Mouse (Mus musculus) heart, postnatal 25 days (tissue): ENCODE measurements around the gene Fam187a. TPM values are rescaled to one million over a fixed set of nuclear protein-coding genes. Genes with fewer than 3 reads are reported as not detected.

Source experiments
- total RNA-seq, 2 experiments: library from RNA; stranded (reverse); gene quantifications; 2 replicates each; pipeline ENCODE4 v1.2.3; 2021

Gene Fam187a
- total RNA-seq, 2 experiments from 2014 or later: not detected

Other genes with a start within 250 kb of the Fam187a start
- gene Meioc, start 221.5 kb upstream of the Fam187a start, total RNA-seq: not detected
- 10 to 100 TPM; 21.2 to 22.8 TPM for gene Ccdc43, start 187.4 kb upstream of the Fam187a start, total RNA-seq
- 1 to 10 TPM; 3.8 to 4.1 TPM for gene Adam11, start 123.7 kb upstream of the Fam187a start, total RNA-seq
- gene Gjc1, start 65.5 kb upstream of the Fam187a start, total RNA-seq: 10 to 100 TPM; 27.4 to 29.2 TPM
- 10 to 100 TPM; 11.6 to 17.6 TPM for gene Higd1b, start 49.3 kb upstream of the Fam187a start, total RNA-seq
- gene Eftud2, start 4.2 kb upstream of the Fam187a start, total RNA-seq: 10 to 100 TPM; 34.6 to 36.1 TPM
- not detected for gene Ccdc103, start 4.0 kb upstream of the Fam187a start, total RNA-seq
- under 1 TPM; 0.13 to 0.31 TPM for gene Gfap, start 15.7 kb downstream of the Fam187a start, total RNA-seq
- gene Kif18b, start 40.0 kb downstream of the Fam187a start, total RNA-seq: under 1 TPM; 0.44 to 0.50 TPM
- gene C1ql1, start 61.5 kb downstream of the Fam187a start, total RNA-seq: not detected
- 10 to 100 TPM; 65.2 to 66.1 TPM for gene Nmt1, start 143.0 kb downstream of the Fam187a start, total RNA-seq
- 10 to 100 TPM; 83.5 to 84.3 TPM for gene Dcakd, start 143.2 kb downstream of the Fam187a start, total RNA-seq
- gene Plcd3, start 216.5 kb downstream of the Fam187a start, total RNA-seq: 10 to 100 TPM; 14.7 to 16.3 TPM
- gene Acbd4, start 216.5 kb downstream of the Fam187a start, total RNA-seq: 10 to 100 TPM; 36.7 to 39.0 TPM
- 10 to 100 TPM; 17.5 to 18.8 TPM for gene Hexim1, start 231.1 kb downstream of the Fam187a start, total RNA-seq
- gene Hexim2, start 247.3 kb downstream of the Fam187a start, total RNA-seq: 1 to 10 TPM; 1.3 to 2.3 TPM